Mouse (Mus musculus): ENCODE data around the gene Etv3.
"Not testable (repeated sequence)": the region's sequence is repeated elsewhere in the genome, so short reads cannot be mapped to it uniquely, and the experiment has no call there.

Gene Etv3

DNA sequence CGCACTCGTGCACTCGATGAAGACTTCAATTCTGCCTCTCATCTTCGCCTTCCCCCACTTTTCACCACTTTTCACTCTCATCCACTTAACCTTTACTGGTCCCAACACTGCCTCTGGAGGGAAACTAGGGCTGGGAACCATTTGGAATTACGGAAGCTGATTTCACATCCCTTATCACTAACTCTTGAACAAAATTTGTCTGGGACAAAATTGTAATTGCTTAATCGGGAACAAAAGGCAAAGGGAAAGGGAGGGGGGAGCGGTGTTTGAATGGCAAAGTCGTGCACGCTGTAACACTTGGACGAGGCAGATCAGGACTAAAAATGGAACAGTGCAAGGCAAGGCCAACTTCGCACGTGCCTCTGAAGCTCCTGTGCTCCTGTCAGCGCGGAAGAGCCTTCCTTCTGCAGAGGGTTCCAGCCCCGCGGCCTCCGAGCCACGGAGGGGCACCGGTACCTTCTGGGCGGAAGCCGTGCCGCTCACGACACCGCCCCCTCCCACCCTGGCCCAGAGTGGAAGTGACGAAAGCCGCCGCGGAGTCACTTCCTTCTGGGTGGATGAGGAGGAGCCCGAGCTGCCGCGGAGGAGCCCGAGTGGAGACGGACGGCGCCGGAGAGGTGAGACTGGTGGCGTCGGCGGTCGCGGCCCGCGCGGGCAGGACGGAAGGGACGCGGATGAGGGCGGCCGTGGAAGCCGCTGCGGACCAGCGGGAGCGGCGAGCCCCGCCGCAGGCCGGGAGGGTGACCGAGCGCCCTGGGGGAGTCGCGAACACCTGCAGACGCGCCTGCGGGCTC, at the start of gene Etv3:
TSS of gene Etv3 (plus strand) at position 365 of the 794 bp plus-strand sequence.
- peak; percentile 86 for DNase-seq

DNA sequence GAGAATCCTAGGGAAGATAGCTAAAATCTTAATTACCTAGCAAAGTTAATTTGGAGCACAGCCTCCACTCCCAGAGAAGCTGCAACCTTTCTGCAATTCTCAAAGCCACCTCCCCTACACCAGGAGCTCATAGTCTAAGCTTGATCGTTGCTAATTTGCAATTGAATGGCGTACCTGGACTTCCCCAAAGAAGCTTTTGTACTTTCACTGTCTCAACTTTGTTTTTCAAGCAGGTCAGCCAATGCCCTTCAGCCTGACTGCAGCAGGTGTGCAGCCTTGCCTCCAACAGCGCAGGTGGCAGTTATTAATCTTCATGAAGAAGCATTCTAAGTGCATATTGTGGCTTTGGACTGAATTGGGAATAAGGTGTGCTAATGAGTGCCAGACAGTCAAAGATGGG, 47.3 kb upstream of the Etv3 start:
- DNase-seq: not testable (repeated sequence)

- DNase-seq: not testable (repeated sequence)
Observed at GRCm38 (mm10) chr3:87478596-87478995, 46.6 kb upstream of the Etv3 start.

DNA sequence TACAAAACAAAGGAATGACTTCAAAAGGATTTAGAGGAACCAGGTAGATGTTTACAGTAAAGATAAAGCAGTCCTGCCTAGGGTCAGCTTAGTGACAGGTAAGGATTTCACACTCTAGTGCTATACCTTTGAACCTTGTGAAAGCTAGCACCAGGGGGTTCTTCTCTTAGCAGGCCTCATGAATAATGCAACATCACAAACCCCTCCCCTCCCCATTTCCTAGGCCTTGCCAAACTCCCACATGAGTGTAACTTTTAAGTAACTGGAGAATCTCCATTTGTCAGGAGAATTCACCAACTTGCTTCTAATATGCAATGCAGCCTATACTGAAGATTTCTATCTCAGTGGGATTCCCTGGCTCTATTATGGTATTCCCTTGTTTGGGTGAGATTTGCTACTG, 46.0 kb upstream of the Etv3 start:
- not testable (repeated sequence) for DNase-seq

- no peak for DNase-seq
Observed at GRCm38 (mm10) chr3:87487392-87487791, 37.8 kb upstream of the Etv3 start.

- no peak for DNase-seq
Observed at GRCm38 (mm10) chr3:87487911-87488310, 37.3 kb upstream of the Etv3 start.

DNA sequence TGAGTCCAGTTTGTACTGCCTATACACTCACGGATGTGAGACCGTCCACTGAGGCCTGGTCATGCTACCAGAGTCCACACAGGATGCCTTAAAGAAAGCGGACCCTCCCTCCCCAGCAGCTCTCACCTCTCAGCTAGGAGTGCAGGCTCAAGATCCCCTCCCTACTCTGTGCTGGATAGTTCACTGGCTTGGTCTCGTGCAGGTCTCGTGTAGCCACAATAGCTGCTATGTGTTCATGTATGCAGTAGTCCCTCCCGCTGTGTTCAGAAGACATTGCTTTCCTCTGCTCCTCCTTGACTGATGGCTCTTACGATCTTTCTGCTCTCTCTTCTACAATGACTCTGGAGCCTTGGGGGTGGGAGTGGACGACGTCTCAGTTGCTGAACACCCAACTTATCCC, 26.9 kb upstream of the Etv3 start:
- DNase-seq: no peak

DNA sequence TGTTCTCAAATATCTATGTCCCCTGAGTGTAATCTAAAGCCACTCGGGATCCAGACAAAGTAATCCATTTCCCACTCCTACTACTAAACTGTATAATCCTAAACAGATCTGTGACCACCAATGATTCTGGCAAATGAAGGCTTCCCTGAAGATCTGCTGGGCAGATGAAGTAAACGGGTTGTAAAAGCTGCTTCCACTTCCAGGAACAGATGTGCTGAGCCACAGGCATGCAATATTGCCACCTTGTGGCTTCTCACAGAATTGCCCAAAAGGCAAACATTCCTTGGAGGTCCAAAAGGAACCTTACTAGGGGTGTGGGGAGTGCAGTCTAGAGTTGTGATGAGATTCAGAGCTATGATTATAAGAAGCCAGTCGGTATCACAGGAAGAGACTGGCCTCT, 26.1 kb upstream of the Etv3 start:
- peak; percentile 42 for DNase-seq

DNA sequence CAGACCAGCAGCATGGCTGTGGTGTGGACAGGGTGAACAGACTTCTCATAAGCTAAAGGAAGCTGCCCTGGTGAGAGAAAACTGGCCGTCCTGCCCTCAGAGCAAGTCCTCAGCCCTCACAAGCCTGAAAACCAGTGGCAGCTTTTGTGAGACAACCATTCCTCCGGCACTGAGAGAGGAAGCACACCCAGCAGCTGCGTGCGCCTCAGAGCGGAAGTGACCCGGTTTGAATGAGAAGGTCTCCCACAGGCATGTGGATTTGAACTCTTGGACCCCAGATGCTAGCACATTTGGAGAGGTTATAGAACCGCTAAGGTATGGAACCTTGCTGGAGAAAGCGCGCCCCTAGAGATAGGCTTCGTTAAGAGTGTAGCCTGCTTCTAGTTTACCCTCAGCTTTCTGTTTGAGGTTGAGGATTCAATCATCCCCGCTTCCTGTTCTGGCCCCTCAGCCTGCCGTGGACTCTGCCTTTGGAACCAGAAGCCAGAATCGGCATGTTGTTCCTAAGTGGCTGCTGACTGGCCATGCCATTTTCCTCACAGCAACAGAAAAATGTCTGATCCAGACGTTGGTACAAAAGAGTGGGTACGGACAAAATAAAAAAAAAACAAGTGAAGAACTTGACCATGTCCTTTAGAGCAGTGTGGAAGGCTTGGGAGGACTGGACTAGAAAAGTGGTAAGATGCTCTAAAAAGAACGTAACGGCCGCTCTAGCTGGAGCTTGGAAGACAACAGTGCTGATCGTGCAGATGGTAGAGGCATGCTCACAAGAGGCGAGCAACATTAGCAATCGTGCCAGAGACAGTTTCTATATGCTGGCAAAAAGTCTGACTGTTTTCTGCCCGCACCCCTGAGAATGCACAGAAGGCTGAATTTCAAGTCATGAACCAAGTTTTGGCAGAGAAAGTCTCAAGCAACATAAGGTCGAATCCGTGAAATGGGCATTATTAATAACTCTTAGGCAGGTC, 24.8 kb upstream of the Etv3 start:
- DNase-seq: no peak

DNA sequence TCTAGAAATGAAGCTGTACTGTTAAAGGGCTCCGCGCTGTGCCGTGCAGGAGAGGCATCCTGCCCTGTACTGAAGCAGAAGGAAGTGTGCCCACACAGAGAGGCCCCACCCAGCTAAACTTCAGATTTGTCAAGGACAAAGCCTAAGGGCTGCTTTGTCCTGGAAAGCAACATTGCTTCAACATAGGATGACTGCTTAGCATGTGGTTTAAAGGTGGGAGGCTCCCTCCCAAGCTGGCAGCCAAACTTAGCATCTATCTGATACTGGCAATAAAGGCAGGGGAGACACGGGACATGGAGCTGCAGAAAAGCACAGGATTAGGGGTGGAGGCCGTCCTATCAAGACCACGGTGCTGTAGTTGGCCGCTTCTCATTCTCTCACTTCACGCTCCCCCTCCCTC, 24.1 kb upstream of the Etv3 start:
- no peak for DNase-seq

DNA sequence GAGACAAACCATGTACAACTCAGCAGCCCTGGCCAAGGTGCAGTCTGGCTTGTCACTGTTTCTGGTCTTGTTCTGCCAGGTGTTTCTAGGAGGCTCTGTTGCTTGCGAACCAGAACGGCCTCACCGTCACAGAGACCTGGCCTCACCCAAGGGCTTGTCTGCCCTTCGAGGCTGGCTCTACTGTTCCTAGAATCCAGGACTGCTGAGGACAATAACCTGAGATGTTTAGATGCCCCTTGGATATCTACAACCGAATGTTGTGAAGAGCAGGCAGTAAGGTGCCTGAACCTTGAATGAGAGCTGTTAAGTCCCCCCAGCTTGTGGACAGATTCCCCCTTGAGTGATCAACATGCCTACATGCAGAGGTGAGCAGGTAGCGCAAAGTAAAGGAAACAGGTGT, 22.4 kb upstream of the Etv3 start:
- no peak for DNase-seq

DNA sequence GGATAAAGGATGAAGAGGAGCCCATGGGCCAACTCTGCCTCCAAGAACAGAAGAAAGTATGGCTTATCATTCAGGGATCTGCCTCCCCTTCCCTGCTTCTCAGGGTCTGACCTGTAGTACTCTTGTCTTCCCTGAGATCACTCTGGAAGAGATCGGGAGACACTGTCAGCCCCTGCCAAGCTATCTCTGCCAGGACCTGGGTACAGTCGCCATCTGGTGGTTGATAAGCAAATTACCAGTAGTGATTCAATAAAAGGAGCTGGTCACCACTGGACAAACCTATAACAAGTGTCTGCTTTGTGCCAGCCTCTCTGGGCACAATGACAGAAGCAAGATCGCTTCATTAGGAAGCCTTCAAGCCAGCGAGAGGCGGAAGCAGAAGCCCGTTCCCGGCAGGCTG, 20.9 kb upstream of the Etv3 start:
- DNase-seq: peak; percentile 20

DNA sequence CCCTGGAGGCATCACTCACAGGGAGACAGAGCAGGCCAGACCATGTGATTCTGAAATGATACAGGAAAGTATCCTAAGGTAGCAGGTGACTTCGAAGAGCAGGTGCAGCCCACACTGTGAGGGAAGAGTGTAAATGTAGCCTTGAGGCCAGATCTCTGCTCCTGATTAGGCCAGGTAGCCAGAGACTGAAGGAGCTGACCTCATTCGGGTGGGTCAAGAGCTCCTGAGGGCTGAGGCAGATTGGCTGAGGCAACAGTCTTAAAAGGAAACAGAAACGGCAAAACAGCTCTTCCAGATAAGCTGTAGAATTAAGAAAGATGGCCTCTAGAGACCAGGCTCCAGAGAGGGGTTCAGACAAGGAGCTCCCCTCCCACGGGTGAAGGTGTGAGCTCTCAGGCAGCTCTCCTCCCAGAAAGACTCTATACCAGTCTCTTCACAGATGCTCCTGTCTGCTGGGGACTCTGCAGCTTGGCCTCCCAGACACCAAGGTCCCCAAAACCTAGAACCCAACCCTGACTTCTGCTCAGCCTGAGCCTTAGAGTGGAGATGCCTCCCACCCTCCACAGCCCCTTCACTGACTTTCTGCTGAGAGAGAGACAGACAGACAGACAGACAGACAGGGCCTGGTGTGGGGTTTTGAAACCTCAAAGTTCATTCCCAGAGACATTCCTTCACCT, 20.3 kb upstream of the Etv3 start:
- DNase-seq: no peak

- no peak for DNase-seq
Observed at GRCm38 (mm10) chr3:87506456-87507416, 18.5 kb upstream of the Etv3 start.

DNA sequence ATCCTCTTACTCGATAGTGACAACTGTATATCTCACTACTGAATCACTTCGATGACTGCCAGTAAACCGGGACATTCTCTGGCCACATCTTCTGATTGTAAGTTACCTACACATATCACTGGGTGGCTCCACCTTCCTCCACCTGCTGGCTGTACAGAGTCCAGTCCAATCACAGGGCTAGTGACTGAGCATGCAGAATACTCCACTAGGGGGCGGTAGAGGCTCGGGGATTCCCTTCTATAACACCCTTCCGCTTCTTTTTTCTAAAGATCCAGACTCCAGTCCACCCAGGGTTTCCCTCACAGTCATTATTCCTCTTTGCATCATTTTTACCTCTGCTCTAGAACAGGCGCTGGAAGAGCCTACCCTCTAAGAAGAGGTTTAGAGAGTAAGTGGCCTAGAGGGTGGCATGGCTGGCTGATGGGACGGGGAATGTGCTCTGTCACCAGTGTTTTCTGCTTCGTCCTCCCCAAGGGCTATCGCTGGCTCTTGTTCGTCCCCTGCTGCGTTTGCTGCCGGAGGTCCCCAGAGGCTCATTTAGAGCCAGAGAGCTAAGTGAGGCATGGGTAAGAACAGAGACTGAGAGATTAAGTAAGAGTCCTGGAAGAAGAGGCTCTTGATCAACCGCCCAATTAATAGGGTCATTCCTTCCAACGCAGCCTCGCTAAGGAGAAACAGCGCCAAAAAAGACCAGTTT, 16.9 kb upstream of the Etv3 start:
- DNase-seq: peak; percentile 88

DNA sequence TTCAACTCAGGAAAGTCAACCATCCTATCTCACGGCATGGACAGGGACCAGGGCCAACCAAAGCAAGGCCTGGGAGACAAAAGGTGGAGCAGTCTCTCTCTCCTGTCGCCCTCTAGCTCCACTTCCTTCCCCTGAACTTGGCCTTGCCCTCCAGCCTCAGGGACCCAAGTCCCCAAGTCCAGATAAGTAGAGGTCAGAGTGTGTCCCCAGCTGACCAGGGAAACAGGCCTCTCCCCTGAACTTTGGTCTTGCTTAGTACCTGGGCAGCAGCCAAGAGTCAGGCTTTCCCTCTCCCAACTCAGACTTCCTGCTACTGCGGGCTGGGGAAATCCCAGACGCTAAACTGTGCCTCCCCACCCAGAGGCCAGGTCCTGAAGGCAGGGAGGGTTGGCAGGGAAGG, 16.1 kb upstream of the Etv3 start:
- DNase-seq: no peak

- DNase-seq: no peak
Observed at GRCm38 (mm10) chr3:87510832-87511231, 14.4 kb upstream of the Etv3 start.

DNA sequence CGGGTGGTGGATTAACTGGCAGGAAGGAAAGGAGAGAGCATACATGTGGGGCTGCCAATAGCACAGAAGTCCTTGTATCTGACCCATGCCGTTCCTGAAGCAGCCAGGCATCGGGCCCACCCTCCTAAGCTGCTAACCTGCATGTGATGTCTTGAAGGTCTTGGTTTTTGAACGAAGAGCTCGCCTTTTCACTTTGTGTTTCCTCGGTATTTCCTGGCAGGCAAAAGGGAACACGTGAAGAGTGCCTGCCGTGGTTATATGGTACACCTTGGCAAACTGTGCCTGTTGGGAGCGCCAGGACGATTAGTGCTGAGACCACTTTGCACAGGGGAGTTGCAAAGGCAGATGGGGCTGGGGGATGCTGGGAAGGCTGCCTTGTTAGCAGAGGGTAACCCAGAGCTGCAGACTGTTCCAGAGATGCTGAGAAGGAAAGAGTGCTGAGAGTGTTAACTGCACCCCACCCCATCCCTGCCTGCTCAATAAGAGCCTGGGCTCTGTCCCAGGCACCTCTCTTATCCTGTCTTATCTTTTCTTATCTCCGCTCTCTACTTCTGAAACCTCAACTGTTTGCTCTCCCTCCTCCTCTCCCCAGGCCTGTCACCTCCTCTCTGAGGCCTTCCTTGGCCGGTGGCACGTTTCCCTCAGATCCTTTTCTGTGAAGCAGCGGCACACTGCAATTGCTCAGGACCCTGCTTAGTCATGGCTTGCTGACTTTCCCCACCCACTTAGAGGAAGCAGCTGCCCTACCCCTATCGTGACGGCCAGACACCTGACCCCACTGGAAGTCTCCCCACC, 13.0 kb upstream of the Etv3 start:
- DNase-seq: no peak

DNA sequence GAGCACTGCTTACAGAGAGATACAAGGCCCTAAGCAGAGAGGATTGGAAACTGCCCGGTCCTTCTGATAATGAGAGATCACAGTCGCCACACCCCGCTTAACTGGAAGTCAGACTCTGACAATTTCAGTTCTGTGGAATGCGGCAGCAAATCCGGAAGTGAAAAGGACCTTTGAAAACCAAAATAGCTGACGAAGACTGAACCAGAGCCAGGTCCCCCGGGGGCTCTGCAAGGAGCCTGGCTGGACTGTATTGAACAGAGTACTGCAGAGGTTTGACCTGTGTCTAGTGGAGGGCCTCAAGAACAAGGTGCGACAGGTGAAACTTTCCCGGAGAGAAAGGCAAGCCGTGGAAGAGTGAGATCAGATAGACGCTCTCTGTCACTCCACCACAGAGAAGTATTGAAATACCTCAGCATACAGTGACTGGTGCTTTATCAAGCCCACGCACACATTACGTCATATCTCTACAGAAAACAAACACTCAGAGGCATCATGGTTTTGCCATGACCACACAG, 9.6 kb upstream of the Etv3 start:
- no peak for DNase-seq

- DNase-seq: no peak
Observed at GRCm38 (mm10) chr3:87518425-87518824, 6.8 kb upstream of the Etv3 start.
